Comparison of ENCODE assay signal across 8 mouse cellular contexts in genomic region chr8:56294373-56294877, GRCm38 (mm10). TPM values are rescaled to one million over a fixed set of nuclear protein-coding genes. Genes with fewer than 3 reads are reported as not detected.
DNase-seq lines count a peak whose midpoint lies in the region; ATAC-seq and TF ChIP-seq lines count a peak whose summit lies in the region.

TSS of gene Hpgd (plus strand) at chr8:56294585.

- under 1% methylated on average over 33 of the region's 33 CpGs for WGBS in liver, embryonic 11.5 days
- WGBS in midbrain, postnatal 0 days = under 1% methylated on average over 33 of the region's 33 CpGs

- no peaks in the 10 kb centered on the region for H3K36me3 ChIP-seq in liver, embryonic 11.5 days (ENCODE audit: control insufficient read depth, insufficient read depth, low read length)
- no peaks in the 10 kb centered on the region for H3K36me3 ChIP-seq in midbrain, postnatal 0 days (ENCODE audit: insufficient read depth, low read length)

- no peak within 1 kb of the TSS; the same call in 1 of the 2 replicates for H3K27ac ChIP-seq in liver, embryonic 11.5 days (ENCODE audit: low read depth, low read length)
- no peak within 1 kb of the TSS for H3K27ac ChIP-seq in midbrain, postnatal 0 days (ENCODE audit: low read depth, low read length)

- peak within 1 kb of the TSS; percentile 50 for H3K4me3 ChIP-seq in liver, embryonic 11.5 days (ENCODE audit: low read depth, low read length)
- peak within 1 kb of the TSS; percentile 51 for H3K4me3 ChIP-seq in midbrain, postnatal 0 days (ENCODE audit: low read depth, low read length)

- ATAC-seq in liver, embryonic 11.5 days (replicated peaks; ENCODE audit: low FRiP score) = peak; percentile 71
- ATAC-seq in midbrain, postnatal 0 days (ENCODE audit: low FRiP score) = peak; percentile 68

- no peak for TF ChIP-seq CTCF in midbrain, postnatal 0 days (IDR thresholded peaks at IDR 0.05)

- H3K9me3 ChIP-seq in liver, embryonic 11.5 days (ENCODE audit: control insufficient read depth, low read length) = no peaks in the 10 kb centered on the region
- no peaks in the 10 kb centered on the region for H3K9me3 ChIP-seq in midbrain, postnatal 0 days (ENCODE audit: low read length)

- H3K4me1 ChIP-seq in liver, embryonic 11.5 days (replicated peaks; ENCODE audit: control insufficient read depth, insufficient read depth, low read length) = no peaks in the 10 kb centered on the region
- peaks cover 4% of the 10 kb centered on the region; the same call in 1 of the 2 replicates for H3K4me1 ChIP-seq in midbrain, postnatal 0 days (ENCODE audit: insufficient read depth, low read length)

- peak within 1 kb of the TSS; percentile 43 for H3K9ac ChIP-seq in liver, embryonic 11.5 days (ENCODE audit: low read depth, low read length)
- peak within 1 kb of the TSS; percentile 54 for H3K9ac ChIP-seq in midbrain, postnatal 0 days (replicated peaks; ENCODE audit: low read length, poor library complexity, severe bottlenecking)

- DNase-seq in cerebellum, postnatal 10 days = peak; percentile 68 to 79
- no peak for DNase-seq in cerebellum, adult 11-12 months
- peak; percentile 61 for DNase-seq in embryo, embryonic 9.5 days (ENCODE audit: extremely low spot score)
- no peak for DNase-seq in gonadal fat pad, adult 2 months (ENCODE audit: low read depth)
- DNase-seq in kidney, adult 11 months = peak; percentile 39
- DNase-seq in liver, embryonic 11.5 days (ENCODE audit: low spot score) = peak; percentile 51
- peak; percentile 53 for DNase-seq in midbrain, postnatal 0 days (ENCODE audit: low spot score)
- DNase-seq in testis, postnatal 14 days (ENCODE audit: low spot score) = peak; percentile 56

- peaks cover 10% of the 10 kb centered on the region for H3K27me3 ChIP-seq in liver, embryonic 11.5 days (replicated peaks; ENCODE audit: control insufficient read depth, insufficient read depth, low read length)
- no peaks in the 10 kb centered on the region for H3K27me3 ChIP-seq in midbrain, postnatal 0 days (ENCODE audit: insufficient read depth, low read length)

- H3K4me2 ChIP-seq in liver, embryonic 11.5 days = peak within 1 kb of the TSS; percentile 69
- peak within 1 kb of the TSS; percentile 90 for H3K4me2 ChIP-seq in midbrain, postnatal 0 days (ENCODE audit: low read depth, low read length, poor library complexity, severe bottlenecking)

RNA-seq across cellular contexts. Expression of gene Hpgd, which starts in this region (rescaled TPM):
- 38.3 and 38.9 TPM in 2 replicates for polyA plus RNA-seq in gonadal fat pad, adult 2 months (2012; rRNA removed)
- polyA plus RNA-seq in liver, embryonic 11.5 days (2014; fragmentation: Nextera tagmentation; extraction: Ambion mirVana) = 28.2 and 32.4 TPM in 2 replicates
- 1.4 and 6.7 TPM in 2 replicates for total RNA-seq in midbrain, postnatal 0 days (2014; rRNA removed)
- 3.6 and 3.9 TPM in 2 replicates for polyA plus RNA-seq in midbrain, postnatal 0 days (2015; fragmentation: Nextera tagmentation; extraction: Ambion mirVana)

Comparison
In these comparisons a context has a peak if more than half of its experiments do, and no peak if none do; other contexts are left out.
1. DNase-seq: peak in cerebellum, postnatal 10 days (2 of 2), embryo, embryonic 9.5 days (single experiment), kidney, adult 11 months (single experiment), liver, embryonic 11.5 days (single experiment), midbrain, postnatal 0 days (single experiment) and testis, postnatal 14 days (single experiment); none in cerebellum, adult 11-12 months (single experiment) and gonadal fat pad, adult 2 months (single experiment).